Mouse (Mus musculus) limb, embryonic 11.5 days (tissue): ENCODE measurements around the gene Endou. TPM values are rescaled to one million over a fixed set of nuclear protein-coding genes. Genes with fewer than 3 reads are reported as not detected.

Source experiments
- ATAC-seq: fragments of 200-750 bp; cut with Nextera tagmentation; 2 replicates; pipeline ENCODE4 v1.8.0; 2017; ENCODE audit warnings: low read depth; ENCODE audit not compliant: insufficient number of reproducible peaks, low FRiP score, low TSS enrichment
- DNase-seq: peaks from one replicate; pipeline ENCODE4 v3.0.0-alpha.2; 2015; ENCODE audit warnings: low spot score
- H3K27ac ChIP-seq: fragments of 300-500 bp; sonication (generic); replicated peaks from 2 replicates; pipeline ENCODE4 v1.5.1; 2014; ENCODE audit warnings: low read depth, mild to moderate bottlenecking, low read length
- H3K27me3 ChIP-seq: fragments of 300-500 bp; sonication (generic); 2 replicates; pipeline ENCODE4 v1.6.1; 2014; ENCODE audit warnings: mild to moderate bottlenecking, low read length, mixed read lengths; ENCODE audit not compliant: control insufficient read depth, insufficient read depth
- H3K36me3 ChIP-seq: fragments of 300-500 bp; sonication (generic); 2 replicates; pipeline ENCODE4 v1.6.1; 2014; ENCODE audit warnings: mild to moderate bottlenecking, low read length, moderate library complexity, mixed read lengths; ENCODE audit not compliant: control insufficient read depth, insufficient read depth
- H3K4me1 ChIP-seq: fragments of 300-500 bp; sonication (generic); 2 replicates; pipeline ENCODE4 v1.6.1; 2014; ENCODE audit warnings: low read length, mixed read lengths; ENCODE audit not compliant: control insufficient read depth, insufficient read depth
- H3K4me2 ChIP-seq: fragments of 300-500 bp; sonication (generic); 2 replicates; pipeline ENCODE4 v1.6.1; 2014; ENCODE audit warnings: low read depth, mild to moderate bottlenecking, moderate library complexity; ENCODE audit not compliant: severe bottlenecking
- H3K4me3 ChIP-seq: fragments of 300-500 bp; sonication (generic); 2 replicates; pipeline ENCODE4 v1.5.1; 2014; ENCODE audit warnings: low read depth, low read length
- H3K9ac ChIP-seq: fragments of 300-500 bp; sonication (generic); 2 replicates; pipeline ENCODE4 v1.6.1; 2014; ENCODE audit warnings: mild to moderate bottlenecking, low read length
- H3K9me3 ChIP-seq: fragments of 300-500 bp; sonication (generic); 2 replicates; pipeline ENCODE4 v1.6.1; 2016; ENCODE audit warnings: low read length; ENCODE audit not compliant: control insufficient read depth
- WGBS: fragments of 180-500 bp; shearing (Covaris S2); extraction: QIAGEN DNeasy Blood & Tissue Kit; methylation state at CpG from one replicate; pipeline ENCODE4 v1.1.7; 2014; 5-methylcytosine and 5-hydroxymethylcytosine counted together
- polyA plus RNA-seq: library from polyadenylated mRNA; unstranded; fragments of >200 nt; fragmentation: Nextera tagmentation; extraction: Ambion mirVana; gene quantifications from 2 replicates; pipeline ENCODE4 v1.2.1, GENCODE M21; 2014

Gene Endou
- polyA plus RNA-seq, 1 experiment from 2014 or later = 0.25 TPM

- Histone ChIP-seq H3K4me1 (peaks cover 7% of the 10 kb centered on the region), H3K27ac (no peak overlapping the region), H3K9me3 (no peaks in the 10 kb centered on the region), H3K4me3 (no peak overlapping the region), H3K36me3 (no peaks in the 10 kb centered on the region), H3K4me2 (no peak overlapping the region), H3K27me3 (no peaks in the 10 kb centered on the region), H3K9ac (no peak overlapping the region)
- WGBS = 85% methylated on average over 17 of the region's 17 CpGs
- DNase-seq (no peak), ATAC-seq (no peak)
Observed at GRCm38 (mm10) chr15:97724346-97725197, 6.6 kb downstream of the Endou start.

- WGBS = 89% methylated on average over 6 of the region's 6 CpGs
- no peak for ATAC-seq
- DNase-seq = no peak
- Histone ChIP-seq H3K36me3 (no peaks in the 10 kb centered on the region), H3K4me3 (no peak overlapping the region), H3K4me2 (no peak overlapping the region), H3K27me3 (no peaks in the 10 kb centered on the region), H3K9ac (no peak overlapping the region), H3K27ac (no peak overlapping the region), H3K4me1 (peaks cover 7% of the 10 kb centered on the region), H3K9me3 (no peaks in the 10 kb centered on the region)
Observed at GRCm38 (mm10) chr15:97723536-97724345, 7.4 kb downstream of the Endou start.

GRCm38 (mm10) chr15:97721008-97721701, 10.0 kb downstream of the Endou start:
- no peaks in the 10 kb centered on the region for H3K9me3 ChIP-seq
- 41% methylated on average over 15 of the region's 15 CpGs for WGBS
- H3K36me3 ChIP-seq = no peaks in the 10 kb centered on the region
- DNase-seq (peak; percentile 49), ATAC-seq (no peak)
- no peak overlapping the region for H3K4me2 ChIP-seq
- no peak overlapping the region for H3K4me3 ChIP-seq
- H3K9ac ChIP-seq = no peak overlapping the region
- peaks cover 7% of the 10 kb centered on the region for H3K4me1 ChIP-seq
- no peaks in the 10 kb centered on the region for H3K27me3 ChIP-seq
- H3K27ac ChIP-seq = no peak overlapping the region; the same call in 1 of the 2 replicates

- no peak overlapping the region for H3K27ac ChIP-seq
- H3K36me3 ChIP-seq = no peaks in the 10 kb centered on the region
- H3K4me2 ChIP-seq = no peak overlapping the region
- DNase-seq (no peak), ATAC-seq (no peak)
- no peaks in the 10 kb centered on the region for H3K9me3 ChIP-seq
- no peak overlapping the region for H3K9ac ChIP-seq
- WGBS = 83% methylated on average over 12 of the region's 12 CpGs
- no peak overlapping the region for H3K4me3 ChIP-seq
- H3K4me1 ChIP-seq = peaks cover 7% of the 10 kb centered on the region
- no peaks in the 10 kb centered on the region for H3K27me3 ChIP-seq
Observed at GRCm38 (mm10) chr15:97720026-97720675, 11.0 kb downstream of the Endou start.

GRCm38 (mm10) chr15:97719494-97719893, 11.6 kb downstream of the Endou start:
- Histone ChIP-seq H3K27me3 (no peaks in the 10 kb centered on the region), H3K4me1 (peaks cover 7% of the 10 kb centered on the region), H3K9me3 (no peaks in the 10 kb centered on the region), H3K27ac (no peak overlapping the region), H3K9ac (no peak overlapping the region), H3K36me3 (no peaks in the 10 kb centered on the region), H3K4me2 (no peak overlapping the region), H3K4me3 (no peak overlapping the region)
- WGBS = 93% methylated on average over 12 of the region's 12 CpGs
- ATAC-seq (no peak), DNase-seq (no peak)

GRCm38 (mm10) chr15:97718535-97719155, 12.5 kb downstream of the Endou start:
- H3K27ac ChIP-seq = no peak overlapping the region
- no peaks in the 10 kb centered on the region for H3K36me3 ChIP-seq
- H3K9me3 ChIP-seq = no peaks in the 10 kb centered on the region
- no peak overlapping the region for H3K4me2 ChIP-seq
- ATAC-seq (no peak), DNase-seq (no peak)
- peaks cover 7% of the 10 kb centered on the region for H3K4me1 ChIP-seq
- no peaks in the 10 kb centered on the region for H3K27me3 ChIP-seq
- H3K9ac ChIP-seq = no peak overlapping the region
- WGBS = 90% methylated on average over 8 of the region's 8 CpGs
- no peak overlapping the region for H3K4me3 ChIP-seq

GRCm38 (mm10) chr15:97717861-97718534, 13.1 kb downstream of the Endou start:
- ATAC-seq = no peak

More at GRCm38 (mm10) chr15:97717861-97718534, 13.1 kb downstream of the Endou start:
- H3K4me3 ChIP-seq = no peak overlapping the region
- peak; percentile 81 for DNase-seq
- peaks cover 7% of the 10 kb centered on the region for H3K4me1 ChIP-seq
- no peaks in the 10 kb centered on the region for H3K9me3 ChIP-seq
- peak overlapping the region; percentile 34; the same call in 1 of the 2 replicates for H3K9ac ChIP-seq
- H3K4me2 ChIP-seq = no peak overlapping the region
- no peaks in the 10 kb centered on the region for H3K27me3 ChIP-seq
- no peaks in the 10 kb centered on the region for H3K36me3 ChIP-seq
- no peak overlapping the region for H3K27ac ChIP-seq
- 26% methylated on average over 12 of the region's 12 CpGs for WGBS
